Mouse (Mus musculus) intestine, embryonic 16.5 days (tissue): ENCODE data around the gene Ccr4. TPM values are rescaled to one million over a fixed set of nuclear protein-coding genes. Genes with fewer than 3 reads are reported as not detected.
A peak's percentile ranks its signal among the peaks of the same experiment; 100 is the strongest.
"Not testable (repeated sequence)": the region's sequence is repeated elsewhere in the genome, so short reads cannot be mapped to it uniquely, and the experiment has no call there.

Experiments
- ATAC-seq: fragments of 200-750 bp; cut with Nextera tagmentation; 2 replicates; pipeline ENCODE4 v1.8.0; 2017; ENCODE audit warnings: moderate TSS enrichment, moderate library complexity
- H3K27ac ChIP-seq: fragments of 300-500 bp; sonication (generic); 2 replicates; pipeline ENCODE4 v1.5.1; 2014; ENCODE audit warnings: mild to moderate bottlenecking, low read length
- H3K27me3 ChIP-seq: fragments of 300-500 bp; sonication (generic); replicated peaks from 2 replicates; pipeline ENCODE4 v1.6.1; 2014; ENCODE audit warnings: low read length, control low read depth, mixed read lengths; ENCODE audit not compliant: control insufficient read depth, insufficient read depth
- H3K36me3 ChIP-seq: fragments of 300-500 bp; sonication (generic); 2 replicates; pipeline ENCODE4 v1.6.1; 2014; ENCODE audit warnings: low read length, control low read depth; ENCODE audit not compliant: control insufficient read depth, insufficient read depth
- H3K4me1 ChIP-seq: fragments of 300-500 bp; sonication (generic); 2 replicates; pipeline ENCODE4 v1.6.1; 2014; ENCODE audit warnings: low read length, control low read depth, mixed read lengths; ENCODE audit not compliant: control insufficient read depth, insufficient read depth
- H3K4me2 ChIP-seq: fragments of 300-500 bp; sonication (generic); 2 replicates; pipeline ENCODE4 v1.6.1; 2014; ENCODE audit warnings: low read depth, low read length, control low read depth
- H3K4me3 ChIP-seq: fragments of 300-500 bp; sonication (generic); 2 replicates; pipeline ENCODE4 v1.5.1; 2014; ENCODE audit warnings: mild to moderate bottlenecking, low read length
- H3K9ac ChIP-seq: fragments of 300-500 bp; sonication (generic); 2 replicates; pipeline ENCODE4 v1.6.1; 2014; ENCODE audit warnings: low read depth, low read length
- H3K9me3 ChIP-seq: fragments of 300-500 bp; sonication (generic); 2 replicates; pipeline ENCODE4 v1.6.1; 2016; ENCODE audit warnings: low read length, control low read depth; ENCODE audit not compliant: control insufficient read depth
- WGBS: fragments of 180-500 bp; shearing (Covaris S2); extraction: QIAGEN DNeasy Blood & Tissue Kit; methylation state at CpG from one replicate; pipeline ENCODE4 v1.1.7; 2014; 5-methylcytosine and 5-hydroxymethylcytosine counted together
- polyA plus RNA-seq: library from polyadenylated mRNA; unstranded; fragments of >200 nt; fragmentation: Nextera tagmentation; extraction: Ambion mirVana; gene quantifications from 2 replicates; pipeline ENCODE4 v1.2.1, GENCODE M21; 2015

Ccr4 gene
- polyA plus RNA-seq, 1 experiment from 2014 or later, result 1.9 TPM

- peak overlapping the region; percentile 53 for H3K4me2 ChIP-seq
- H3K9ac ChIP-seq, result peak overlapping the region; percentile 41
- no peaks in the 10 kb centered on the region for H3K27me3 ChIP-seq
- peaks cover 34% of the 10 kb centered on the region for H3K4me1 ChIP-seq
- peak overlapping the region; percentile 71 for H3K27ac ChIP-seq
- H3K4me3 ChIP-seq, result peak overlapping the region; percentile 27
- 0 out of 2 replicates have a peak, but pooled peaks cover 2% of the 10 kb centered on the region for H3K36me3 ChIP-seq
- no peaks in the 10 kb centered on the region for H3K9me3 ChIP-seq
- WGBS, result 20% methylated on average over 8 of the region's 8 CpGs
- peak; percentile 25 for ATAC-seq
Observed at GRCm38 (mm10) chr9:114526581-114526980, 21.9 kb upstream of the Ccr4 start.

GRCm38 (mm10) chr9:114525891-114526290, 21.2 kb upstream of the Ccr4 start:
- Histone ChIP-seq H3K9ac (no peak overlapping the region), H3K4me1 (peaks cover 34% of the 10 kb centered on the region), H3K27ac (no peak overlapping the region), H3K36me3 (0 out of 2 replicates have a peak, but pooled peaks cover 2% of the 10 kb centered on the region), H3K27me3 (no peaks in the 10 kb centered on the region), H3K4me2 (no peak overlapping the region), H3K9me3 (no peaks in the 10 kb centered on the region), H3K4me3 (no peak overlapping the region)
- ATAC-seq, result no peak
- 20% methylated on average over 8 of the region's 8 CpGs for WGBS

- Histone ChIP-seq H3K9me3 (no peaks in the 10 kb centered on the region), H3K4me2 (no peak overlapping the region), H3K36me3 (0 out of 2 replicates have a peak, but pooled peaks cover 2% of the 10 kb centered on the region), H3K4me1 (peaks cover 29% of the 10 kb centered on the region), H3K27me3 (no peaks in the 10 kb centered on the region), H3K9ac (no peak overlapping the region), H3K4me3 (no peak overlapping the region), H3K27ac (no peak overlapping the region)
- 92% methylated on average over 13 of the region's 15 CpGs for WGBS
- no peak for ATAC-seq
Observed at GRCm38 (mm10) chr9:114525073-114525633, 20.4 kb upstream of the Ccr4 start.

GRCm38 (mm10) chr9:114522501-114522900, 17.8 kb upstream of the Ccr4 start:
- Histone ChIP-seq H3K4me1 (peaks cover 22% of the 10 kb centered on the region), H3K4me3 (no peak overlapping the region), H3K27ac (peak overlapping the region; percentile 42), H3K9me3 (no peaks in the 10 kb centered on the region), H3K27me3 (no peaks in the 10 kb centered on the region), H3K4me2 (no peak overlapping the region), H3K36me3 (0 out of 2 replicates have a peak, but pooled peaks cover 2% of the 10 kb centered on the region), H3K9ac (no peak overlapping the region)
- peak; percentile 31 for ATAC-seq
- WGBS, result 83% methylated on average over 9 of the region's 9 CpGs

GRCm38 (mm10) chr9:114522041-114522440, 17.3 kb upstream of the Ccr4 start:
- H3K4me1 ChIP-seq, result peaks cover 24% of the 10 kb centered on the region
- no peak for ATAC-seq
- WGBS, result 60% methylated on average over 5 of the region's 5 CpGs
- H3K9me3 ChIP-seq, result no peaks in the 10 kb centered on the region
- 0 out of 2 replicates have a peak overlapping the region, but pooled peaks have one; percentile 42 for H3K27ac ChIP-seq
- 0 out of 2 replicates have a peak, but pooled peaks cover 2% of the 10 kb centered on the region for H3K36me3 ChIP-seq
- no peak overlapping the region for H3K4me3 ChIP-seq
- H3K27me3 ChIP-seq, result no peaks in the 10 kb centered on the region
- H3K4me2 ChIP-seq, result no peak overlapping the region
- no peak overlapping the region for H3K9ac ChIP-seq

- peaks cover 16% of the 10 kb centered on the region for H3K4me1 ChIP-seq
- not testable (repeated sequence) for H3K9me3 ChIP-seq, H3K27me3 ChIP-seq, H3K9ac ChIP-seq, H3K27ac ChIP-seq, H3K4me3 ChIP-seq, H3K36me3 ChIP-seq, ATAC-seq, H3K4me2 ChIP-seq
- 63% methylated on average over 4 of the region's 4 CpGs for WGBS
Observed at GRCm38 (mm10) chr9:114520529-114520928, 15.8 kb upstream of the Ccr4 start.

GRCm38 (mm10) chr9:114518812-114519477, 14.2 kb upstream of the Ccr4 start:
- Histone ChIP-seq H3K4me3 (no peak overlapping the region), H3K4me2 (peak overlapping the region; percentile 28; the same call in 1 of the 2 replicates), H3K27me3 (no peaks in the 10 kb centered on the region), H3K9ac (0 out of 2 replicates have a peak overlapping the region, but pooled peaks have one; percentile 21), H3K36me3 (peaks cover 2% of the 10 kb centered on the region), H3K9me3 (0 out of 2 replicates have a peak, but pooled peaks cover 1% of the 10 kb centered on the region), H3K27ac (peak overlapping the region; percentile 79), H3K4me1 (peaks cover 16% of the 10 kb centered on the region)
- 41% methylated on average over 9 of the region's 9 CpGs for WGBS
- ATAC-seq, result peak; percentile 75

GRCm38 (mm10) chr9:114517924-114518497, 13.3 kb upstream of the Ccr4 start:
- H3K4me1 ChIP-seq, result peaks cover 15% of the 10 kb centered on the region
- 73% methylated on average over 13 of the region's 13 CpGs for WGBS
- H3K9ac ChIP-seq, result no peak overlapping the region
- H3K4me2 ChIP-seq, result 0 out of 2 replicates have a peak overlapping the region, but pooled peaks have one; percentile 2
- peaks cover 11% of the 10 kb centered on the region for H3K36me3 ChIP-seq
- no peak overlapping the region for H3K4me3 ChIP-seq
- H3K9me3 ChIP-seq, result peaks cover 10% of the 10 kb centered on the region
- H3K27ac ChIP-seq, result no peak overlapping the region
- no peaks in the 10 kb centered on the region for H3K27me3 ChIP-seq
- no peak for ATAC-seq

- H3K27ac ChIP-seq, result 0 out of 2 replicates have a peak within 1 kb of the TSS, but pooled peaks have one; percentile 6
- H3K27me3 ChIP-seq, result no peaks in the 10 kb centered on the region
- H3K36me3 ChIP-seq, result peaks cover 20% of the 10 kb centered on the region
- H3K9me3 ChIP-seq, result peaks cover 16% of the 10 kb centered on the region
- H3K4me1 ChIP-seq, result peaks cover 14% of the 10 kb centered on the region
- no peak for ATAC-seq
- H3K4me2 ChIP-seq, result no peak within 1 kb of the TSS
- no peak within 1 kb of the TSS for H3K4me3 ChIP-seq
- 0 out of 2 replicates have a peak within 1 kb of the TSS, but pooled peaks have one; percentile 8 for H3K9ac ChIP-seq
- WGBS, result 75% methylated on average over 11 of the region's 11 CpGs
Observed at GRCm38 (mm10) chr9:114515364-114515763, 10.6 kb upstream of the Ccr4 start, which contains the start of gene C130032M10Rik. TSS of gene C130032M10Rik (plus strand) at chr9:114515697.
